Mouse (Mus musculus) embryonic facial prominence, embryonic 14.5 days (tissue): ENCODE measurements around the gene Myo6. TPM values are rescaled to one million over a fixed set of nuclear protein-coding genes. Genes with fewer than 3 reads are reported as not detected.

Experiments
- ATAC-seq: fragments of 200-750 bp; cut with Nextera tagmentation; 2 replicates; pipeline ENCODE4 v1.8.0; 2017; ENCODE audit warnings: low read depth, moderate number of reproducible peaks, moderate TSS enrichment
- DNase-seq: peaks from one replicate; pipeline ENCODE4 v3.0.0-alpha.2; 2015; ENCODE audit warnings: low spot score
- H3K27ac ChIP-seq: fragments of 300-500 bp; sonication (generic); replicated peaks from 2 replicates; pipeline ENCODE4 v1.5.1; 2014; ENCODE audit warnings: low read depth, mild to moderate bottlenecking, low read length, moderate library complexity
- H3K27me3 ChIP-seq: fragments of 300-500 bp; sonication (generic); replicated peaks from 2 replicates; pipeline ENCODE4 v1.6.1; 2014; ENCODE audit warnings: low read length; ENCODE audit not compliant: control insufficient read depth, insufficient read depth
- H3K36me3 ChIP-seq: fragments of 300-500 bp; sonication (generic); 2 replicates; pipeline ENCODE4 v1.6.1; 2014; ENCODE audit warnings: low read length, mixed read lengths; ENCODE audit not compliant: control insufficient read depth, insufficient read depth
- H3K4me1 ChIP-seq: fragments of 300-500 bp; sonication (generic); 2 replicates; pipeline ENCODE4 v1.6.1; 2014; ENCODE audit warnings: antibody characterized with exemption, low read length; ENCODE audit not compliant: control insufficient read depth, insufficient read depth
- H3K4me2 ChIP-seq: fragments of 300-500 bp; sonication (generic); 2 replicates; pipeline ENCODE4 v1.6.1; 2014; ENCODE audit warnings: low read depth, mild to moderate bottlenecking, low read length, moderate library complexity, mixed read lengths
- H3K4me3 ChIP-seq: fragments of 300-500 bp; sonication (generic); 2 replicates; pipeline ENCODE4 v1.5.1; 2014; ENCODE audit warnings: low read depth, mild to moderate bottlenecking, low read length
- H3K9ac ChIP-seq: fragments of 300-500 bp; sonication (generic); 2 replicates; pipeline ENCODE4 v1.6.1; 2014; ENCODE audit warnings: low read depth, mild to moderate bottlenecking, low read length, moderate library complexity, mixed read lengths
- H3K9me3 ChIP-seq: fragments of 300-500 bp; sonication (generic); 2 replicates; pipeline ENCODE4 v1.6.1; 2016; ENCODE audit warnings: low read length; ENCODE audit not compliant: control insufficient read depth
- WGBS: fragments of 180-500 bp; shearing (Covaris S2); extraction: QIAGEN DNeasy Blood & Tissue Kit; methylation state at CpG from one replicate; pipeline ENCODE4 v1.1.7; 2014; 5-methylcytosine and 5-hydroxymethylcytosine counted together
- polyA plus RNA-seq: library from polyadenylated mRNA; unstranded; fragments of >200 nt; fragmentation: Nextera tagmentation; extraction: Ambion mirVana; gene quantifications from 2 replicates; pipeline ENCODE4 v1.2.1, GENCODE M21; 2014

Myo6 gene
- polyA plus RNA-seq: 18.1 and 20.1 TPM in 2 replicates

- H3K27ac ChIP-seq: peak within 1 kb of the TSS; percentile 66; the same call in 1 of the 2 replicates
- H3K36me3 ChIP-seq: no peaks in the 10 kb centered on the region
- under 1% methylated on average over 62 of the region's 69 CpGs for WGBS
- H3K27me3 ChIP-seq: no peaks in the 10 kb centered on the region
- DNase-seq (peak; percentile 95), ATAC-seq (peak; percentile 97)
- no peaks in the 10 kb centered on the region for H3K4me1 ChIP-seq
- peak within 1 kb of the TSS; percentile 69 for H3K4me3 ChIP-seq
- H3K9me3 ChIP-seq: no peaks in the 10 kb centered on the region
- peak within 1 kb of the TSS; percentile 76 for H3K4me2 ChIP-seq
- H3K9ac ChIP-seq: peak within 1 kb of the TSS; percentile 79
Measured at GRCm38 (mm10) chr9:80164611-80165474, at the start of gene Myo6. Gene Myo6 (plus strand): TSS chr9:80165031.

GRCm38 (mm10) chr9:80145992-80146587 is 18.7 kb upstream of the Myo6 start:
- H3K4me1 ChIP-seq: no peaks in the 10 kb centered on the region
- H3K4me2 ChIP-seq: no peak overlapping the region
- no peak overlapping the region for H3K4me3 ChIP-seq
- ATAC-seq: no peak; the same call in 1 of the 2 replicates
- no peak overlapping the region for H3K9ac ChIP-seq
- DNase-seq: peak; percentile 45
- no peak overlapping the region for H3K27ac ChIP-seq
- no peaks in the 10 kb centered on the region for H3K27me3 ChIP-seq
- no peaks in the 10 kb centered on the region for H3K9me3 ChIP-seq
- peaks cover 55% of the 10 kb centered on the region for H3K36me3 ChIP-seq
- WGBS: 40% methylated on average over 10 of the region's 10 CpGs

DNA sequence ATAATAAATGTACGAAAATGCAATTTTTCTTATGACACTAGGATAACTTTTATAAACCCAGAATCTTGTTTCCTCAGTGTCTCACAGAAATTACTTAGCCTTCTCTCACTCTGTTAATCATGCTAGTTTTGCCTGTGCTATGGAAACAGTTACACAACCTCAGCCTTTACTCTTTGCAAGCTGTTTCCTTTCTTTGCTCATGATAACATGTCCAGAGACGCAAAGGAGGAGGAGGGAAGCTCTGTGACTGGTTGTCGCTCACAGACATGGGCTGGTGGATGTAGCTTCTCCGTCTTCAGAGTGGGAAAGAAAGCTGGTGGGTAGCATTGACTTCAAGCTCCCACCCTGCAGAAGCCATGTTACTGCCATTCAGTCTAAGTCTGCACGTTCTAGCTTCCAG is 15.2 kb upstream of the Myo6 start:
- no peak overlapping the region for H3K27ac ChIP-seq
- no peak overlapping the region for H3K4me2 ChIP-seq
- DNase-seq (no peak), ATAC-seq (no peak)
- peaks cover 43% of the 10 kb centered on the region for H3K36me3 ChIP-seq
- no peak overlapping the region for H3K4me3 ChIP-seq
- 87% methylated on average over 5 of the region's 5 CpGs for WGBS
- no peak overlapping the region for H3K9ac ChIP-seq
- no peaks in the 10 kb centered on the region for H3K4me1 ChIP-seq
- H3K9me3 ChIP-seq: no peaks in the 10 kb centered on the region
- H3K27me3 ChIP-seq: no peaks in the 10 kb centered on the region

- no peaks in the 10 kb centered on the region for H3K27me3 ChIP-seq
- H3K4me2 ChIP-seq: no peak overlapping the region
- H3K36me3 ChIP-seq: peaks cover 19% of the 10 kb centered on the region; the same call in 1 of the 2 replicates
- no peak overlapping the region for H3K27ac ChIP-seq
- H3K4me3 ChIP-seq: no peak overlapping the region
- DNase-seq: peak; percentile 79
- ATAC-seq: peak; percentile 76
- no peak overlapping the region for H3K9ac ChIP-seq
- H3K4me1 ChIP-seq: no peaks in the 10 kb centered on the region
- H3K9me3 ChIP-seq: no peaks in the 10 kb centered on the region; the same call in 1 of the 2 replicates
- 89% methylated on average over 5 of the region's 5 CpGs for whole genome bisulfite sequencing
Measured at GRCm38 (mm10) chr9:80155277-80155676, 9.6 kb upstream of the Myo6 start.

DNA sequence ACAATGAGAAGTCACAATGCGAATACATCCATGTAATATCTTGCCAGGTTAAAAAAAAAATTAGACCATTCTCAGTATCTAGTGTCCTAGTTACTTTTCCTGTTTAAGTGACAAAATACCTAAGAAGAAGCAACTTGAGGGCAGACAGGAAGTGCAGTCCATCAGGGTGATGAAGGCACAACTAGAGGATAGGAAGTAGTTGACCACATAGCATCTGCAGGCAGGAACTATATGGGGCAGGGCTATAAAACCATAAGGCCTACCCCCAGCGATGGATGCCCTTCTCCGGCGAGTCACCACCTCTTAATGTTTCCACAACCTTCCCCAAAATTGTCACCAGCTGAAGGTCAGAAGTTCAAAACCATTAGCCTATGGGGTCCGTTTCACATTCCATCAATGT is 8.1 kb upstream of the Myo6 start:
- H3K27ac ChIP-seq: no peak overlapping the region
- no peaks in the 10 kb centered on the region; the same call in 1 of the 2 replicates for H3K9me3 ChIP-seq
- H3K4me3 ChIP-seq: no peak overlapping the region
- 50% methylated on average over 5 of the region's 5 CpGs for whole genome bisulfite sequencing
- no peak overlapping the region for H3K4me2 ChIP-seq
- H3K9ac ChIP-seq: no peak overlapping the region
- ATAC-seq (no peak), DNase-seq (no peak)
- H3K27me3 ChIP-seq: no peaks in the 10 kb centered on the region
- H3K4me1 ChIP-seq: no peaks in the 10 kb centered on the region
- H3K36me3 ChIP-seq: peaks cover 16% of the 10 kb centered on the region; the same call in 1 of the 2 replicates

DNA sequence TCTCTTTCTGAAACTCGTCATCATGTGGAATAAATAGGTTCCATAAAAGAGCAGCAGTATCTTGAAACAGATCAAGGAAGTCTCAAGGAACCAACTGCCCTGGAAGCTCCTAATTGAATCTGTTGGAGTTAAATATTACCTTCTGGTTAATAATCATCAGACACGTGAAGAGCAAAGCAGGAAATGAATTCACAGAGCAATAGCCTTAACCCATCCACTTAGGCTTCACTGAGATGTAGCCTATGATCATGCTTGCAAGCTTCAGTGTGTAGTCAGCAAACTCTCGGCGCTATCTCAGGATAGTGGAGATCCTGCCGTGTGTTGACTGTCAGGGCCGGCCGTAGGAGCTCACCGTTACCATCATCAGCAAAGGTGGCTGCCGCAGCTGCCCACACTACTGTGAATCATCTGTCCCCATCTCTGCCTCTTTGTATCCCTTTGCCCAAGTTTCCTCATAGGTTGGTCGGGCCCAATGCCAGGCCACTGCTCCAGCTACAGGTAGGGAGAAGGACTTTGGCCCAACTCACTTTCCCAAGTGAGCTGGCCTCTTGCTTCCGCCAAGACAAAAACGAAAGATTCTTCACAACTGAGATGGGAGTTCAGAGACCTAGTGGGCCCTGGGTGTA is 6.9 kb upstream of the Myo6 start:
- Histone ChIP-seq H3K9ac (no peak overlapping the region), H3K4me2 (no peak overlapping the region), H3K27me3 (no peaks in the 10 kb centered on the region), H3K9me3 (no peaks in the 10 kb centered on the region; the same call in 1 of the 2 replicates), H3K36me3 (0 out of 2 replicates have a peak, but pooled peaks cover 6% of the 10 kb centered on the region), H3K4me1 (no peaks in the 10 kb centered on the region), H3K4me3 (no peak overlapping the region), H3K27ac (no peak overlapping the region)
- 76% methylated on average over 12 of the region's 12 CpGs for WGBS
- ATAC-seq: no peak
- DNase-seq: no peak

DNA sequence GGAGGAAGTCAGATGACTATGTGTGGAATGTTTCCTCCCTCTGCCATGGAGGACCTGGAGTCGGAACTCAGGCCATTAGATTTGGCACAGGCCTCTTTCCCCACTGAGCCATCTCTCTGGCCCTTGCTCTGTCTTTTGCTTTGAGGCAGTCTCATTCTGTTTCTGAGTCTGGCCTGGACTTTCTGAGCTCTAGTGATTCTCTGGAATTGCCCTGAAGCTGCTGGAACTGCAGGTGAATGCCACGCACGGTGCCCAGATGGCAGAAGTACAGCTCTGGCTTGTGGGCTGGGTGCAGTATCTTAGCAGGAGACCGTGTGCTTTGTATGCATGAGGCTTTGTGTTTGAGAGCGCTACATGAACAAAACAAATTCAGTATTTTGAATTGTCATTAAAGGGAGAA is 5.9 kb upstream of the Myo6 start:
- Histone ChIP-seq H3K4me2 (no peak overlapping the region), H3K27ac (no peak overlapping the region), H3K9ac (no peak overlapping the region), H3K4me3 (no peak overlapping the region), H3K27me3 (no peaks in the 10 kb centered on the region), H3K36me3 (no peaks in the 10 kb centered on the region), H3K9me3 (no peaks in the 10 kb centered on the region; the same call in 1 of the 2 replicates), H3K4me1 (no peaks in the 10 kb centered on the region)
- DNase-seq (no peak), ATAC-seq (no peak)
- 76% methylated on average over 5 of the region's 5 CpGs for WGBS

DNA sequence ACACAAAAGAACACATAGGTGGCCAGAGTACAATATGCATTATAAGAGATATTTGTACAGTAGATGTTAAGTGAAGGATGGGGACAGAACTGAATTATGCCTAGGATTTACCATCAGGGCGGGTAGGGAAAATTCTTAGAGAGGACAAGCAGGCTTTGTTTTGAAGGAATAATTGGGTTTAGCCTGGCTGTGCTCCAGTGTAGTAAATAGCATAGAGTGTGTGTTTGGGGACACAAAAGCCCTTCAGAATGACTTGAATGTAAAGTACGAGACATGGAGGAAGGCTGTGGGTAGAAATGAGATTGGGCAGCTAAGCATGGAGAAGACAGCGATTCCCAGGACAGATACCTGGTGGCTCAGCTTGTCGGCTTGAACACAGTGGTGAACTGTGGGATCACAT is 3.4 kb upstream of the Myo6 start:
- DNase-seq (no peak), ATAC-seq (no peak)
- Histone ChIP-seq H3K4me1 (no peaks in the 10 kb centered on the region), H3K4me2 (no peak overlapping the region), H3K36me3 (no peaks in the 10 kb centered on the region), H3K27ac (no peak overlapping the region), H3K9ac (no peak overlapping the region), H3K4me3 (no peak overlapping the region), H3K9me3 (no peaks in the 10 kb centered on the region), H3K27me3 (no peaks in the 10 kb centered on the region)
- WGBS: 74% methylated on average over 4 of the region's 4 CpGs
